Mouse (Mus musculus) forebrain, embryonic 11.5 days (tissue): ENCODE results near the gene Rcor2. TPM values are rescaled to one million over a fixed set of nuclear protein-coding genes. Genes with fewer than 3 reads are reported as not detected.

Experiments used
- ATAC-seq: fragments of 200-750 bp; cut with Nextera tagmentation; replicated peaks from 2 replicates; pipeline ENCODE4 v1.8.0; 2017; ENCODE audit warnings: moderate TSS enrichment; ENCODE audit not compliant: low FRiP score
- DNase-seq: peaks from one replicate; pipeline ENCODE4 v3.0.0-alpha.2; 2017; ENCODE audit warnings: low spot score
- H3K27ac ChIP-seq: fragments of 300-500 bp; sonication (generic); 2 replicates; pipeline ENCODE4 v1.5.1; 2014; ENCODE audit warnings: low read depth, low read length
- H3K27me3 ChIP-seq: fragments of 300-500 bp; sonication (generic); 2 replicates; pipeline ENCODE4 v1.6.1; 2014; ENCODE audit warnings: mild to moderate bottlenecking, low read length, mixed read lengths; ENCODE audit not compliant: control insufficient read depth, insufficient read depth
- H3K36me3 ChIP-seq: fragments of 300-500 bp; sonication (generic); 2 replicates; pipeline ENCODE4 v1.6.1; 2014; ENCODE audit warnings: mild to moderate bottlenecking, low read length, moderate library complexity, mixed read lengths; ENCODE audit not compliant: control insufficient read depth, insufficient read depth
- H3K4me1 ChIP-seq: fragments of 300-500 bp; sonication (generic); replicated peaks from 2 replicates; pipeline ENCODE4 v1.6.1; 2014; ENCODE audit warnings: low read length, mixed read lengths; ENCODE audit not compliant: control insufficient read depth, insufficient read depth
- H3K4me2 ChIP-seq: fragments of 300-500 bp; sonication (generic); 2 replicates; pipeline ENCODE4 v1.6.1; 2014; ENCODE audit warnings: low read depth, mild to moderate bottlenecking, low read length, moderate library complexity, mixed read lengths; ENCODE audit not compliant: severe bottlenecking
- H3K4me3 ChIP-seq: fragments of 300-500 bp; sonication (generic); 2 replicates; pipeline ENCODE4 v1.5.1; 2014; ENCODE audit warnings: low read depth, low read length
- H3K9ac ChIP-seq: fragments of 300-500 bp; sonication (generic); 2 replicates; pipeline ENCODE4 v1.6.1; 2014; ENCODE audit warnings: low read length
- H3K9me3 ChIP-seq: fragments of 300-500 bp; sonication (generic); 2 replicates; pipeline ENCODE4 v1.6.1; 2016; ENCODE audit warnings: low read length, mixed read lengths; ENCODE audit not compliant: control insufficient read depth
- WGBS: fragments of 180-500 bp; shearing (Covaris S2); extraction: QIAGEN DNeasy Blood & Tissue Kit; methylation state at CpG from one replicate; pipeline ENCODE4 v1.1.7; 2014; 5-methylcytosine and 5-hydroxymethylcytosine counted together
- polyA plus RNA-seq: library from polyadenylated mRNA; unstranded; fragments of >200 nt; fragmentation: Nextera tagmentation; extraction: Ambion mirVana; gene quantifications from 2 replicates; pipeline ENCODE4 v1.2.1, GENCODE M21; 2014

Gene Rcor2
- polyA plus RNA-seq, 1 experiment from 2014 or later: 62.8 TPM

GRCm38 (mm10) chr19:7234537-7235221, 32.4 kb upstream of the Rcor2 start:
- WGBS: 64% methylated on average over 8 of the region's 8 CpGs
- Histone ChIP-seq H3K36me3 (peaks cover 4% of the 10 kb centered on the region; the same call in 1 of the 2 replicates), H3K4me2 (no peak overlapping the region), H3K9me3 (no peaks in the 10 kb centered on the region), H3K9ac (no peak overlapping the region), H3K4me1 (0 out of 2 replicates have a peak, but pooled peaks cover 2% of the 10 kb centered on the region), H3K4me3 (no peak overlapping the region), H3K27ac (no peak overlapping the region), H3K27me3 (no peaks in the 10 kb centered on the region)
- peak; percentile 78; the same call in 1 of the 2 replicates for ATAC-seq
- peak; percentile 83 for DNase-seq

DNA sequence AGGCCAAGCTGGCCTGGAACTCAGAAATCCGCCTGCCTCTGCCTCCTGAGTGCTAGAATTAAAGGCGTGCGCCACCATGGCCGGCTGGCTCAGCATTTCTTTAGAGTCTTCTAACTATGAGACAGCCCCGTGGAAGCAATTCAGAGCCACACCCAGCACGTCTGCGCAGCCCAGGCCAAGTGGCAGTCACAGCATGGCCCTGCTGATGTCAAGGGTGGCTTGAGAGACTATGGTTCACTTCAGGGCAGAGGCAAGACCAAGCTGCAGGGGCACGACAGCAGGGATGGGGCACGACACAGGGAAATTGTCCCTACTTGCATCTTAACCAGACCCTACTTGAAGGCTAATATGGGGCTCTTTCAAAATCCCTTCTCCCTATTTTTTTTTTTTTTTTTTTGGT, 31.7 kb upstream of the Rcor2 start:
- H3K9ac ChIP-seq: no peak overlapping the region
- WGBS: 89% methylated on average over 9 of the region's 9 CpGs
- DNase-seq (no peak), ATAC-seq (no peak)
- no peaks in the 10 kb centered on the region for H3K27me3 ChIP-seq
- no peak overlapping the region for H3K4me2 ChIP-seq
- no peaks in the 10 kb centered on the region; the same call in 1 of the 2 replicates for H3K36me3 ChIP-seq
- no peaks in the 10 kb centered on the region for H3K9me3 ChIP-seq
- no peak overlapping the region for H3K4me3 ChIP-seq
- no peak overlapping the region for H3K27ac ChIP-seq
- peaks cover 6% of the 10 kb centered on the region; the same call in 1 of the 2 replicates for H3K4me1 ChIP-seq

- Histone ChIP-seq H3K4me3 (no peak overlapping the region), H3K36me3 (no peaks in the 10 kb centered on the region; the same call in 1 of the 2 replicates), H3K4me2 (no peak overlapping the region), H3K4me1 (peaks cover 6% of the 10 kb centered on the region; the same call in 1 of the 2 replicates), H3K27ac (no peak overlapping the region), H3K9me3 (no peaks in the 10 kb centered on the region), H3K27me3 (no peaks in the 10 kb centered on the region), H3K9ac (no peak overlapping the region)
- DNase-seq: no peak
- WGBS: 94% methylated on average over 2 of the region's 2 CpGs
- ATAC-seq: no peak
Observed at GRCm38 (mm10) chr19:7236011-7236410, 31.1 kb upstream of the Rcor2 start.

DNA sequence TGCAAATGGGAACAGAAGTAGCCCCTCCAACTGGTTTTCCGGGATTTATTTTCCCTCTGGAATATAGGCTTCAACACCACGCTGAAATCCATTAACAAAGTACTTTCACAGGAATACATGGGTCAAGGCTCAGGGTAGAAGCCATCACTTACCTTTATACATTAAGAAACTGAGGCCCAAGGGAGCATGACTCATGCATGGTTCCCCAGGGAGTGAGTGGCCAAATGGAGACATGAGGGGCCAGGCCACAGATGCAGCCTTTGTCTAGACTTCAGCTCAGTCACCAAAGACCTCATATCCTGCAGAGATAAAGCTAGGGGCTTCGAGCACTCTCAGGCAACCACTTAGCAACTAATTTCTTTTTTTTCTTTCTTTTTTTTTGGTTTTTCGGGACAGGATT, 30.4 kb upstream of the Rcor2 start:
- WGBS: 83% methylated on average over 4 of the region's 4 CpGs

DNA sequence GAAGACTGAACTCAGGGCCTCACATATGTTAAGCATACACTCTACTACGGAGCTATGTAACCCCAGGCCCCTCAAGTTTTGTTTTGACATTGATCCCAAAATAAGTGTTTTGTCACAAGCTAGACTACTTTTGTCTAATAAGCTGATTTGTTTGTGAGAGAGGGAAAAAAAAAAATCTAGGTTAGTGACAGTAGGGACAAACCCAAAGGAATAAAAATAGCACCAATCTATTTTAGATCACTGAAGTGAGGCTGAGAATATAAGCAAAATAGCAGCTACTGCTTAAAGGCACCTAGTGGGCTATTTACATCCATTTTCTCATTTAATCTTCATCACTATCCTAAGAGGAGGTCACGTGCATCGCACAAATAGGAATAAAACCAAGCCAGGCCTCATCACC, 27.6 kb upstream of the Rcor2 start:
- Histone ChIP-seq H3K27ac (no peak overlapping the region), H3K4me1 (peaks cover 6% of the 10 kb centered on the region; the same call in 1 of the 2 replicates), H3K4me3 (peak overlapping the region; percentile 72), H3K9ac (peak overlapping the region; percentile 87; the same call in 1 of the 2 replicates), H3K9me3 (no peaks in the 10 kb centered on the region), H3K4me2 (peak overlapping the region; percentile 63), H3K27me3 (no peaks in the 10 kb centered on the region), H3K36me3 (no peaks in the 10 kb centered on the region; the same call in 1 of the 2 replicates)
- 91% methylated on average over 3 of the region's 3 CpGs for WGBS
- DNase-seq (no peak), ATAC-seq (no peak)

More for the DNA sequence above, 30.4 kb upstream of the Rcor2 start:
- Histone ChIP-seq H3K4me2 (no peak overlapping the region), H3K4me1 (peaks cover 6% of the 10 kb centered on the region; the same call in 1 of the 2 replicates), H3K27me3 (no peaks in the 10 kb centered on the region), H3K9ac (no peak overlapping the region), H3K27ac (no peak overlapping the region), H3K36me3 (no peaks in the 10 kb centered on the region; the same call in 1 of the 2 replicates), H3K9me3 (no peaks in the 10 kb centered on the region), H3K4me3 (no peak overlapping the region)
- ATAC-seq: no peak
- DNase-seq: no peak

DNA sequence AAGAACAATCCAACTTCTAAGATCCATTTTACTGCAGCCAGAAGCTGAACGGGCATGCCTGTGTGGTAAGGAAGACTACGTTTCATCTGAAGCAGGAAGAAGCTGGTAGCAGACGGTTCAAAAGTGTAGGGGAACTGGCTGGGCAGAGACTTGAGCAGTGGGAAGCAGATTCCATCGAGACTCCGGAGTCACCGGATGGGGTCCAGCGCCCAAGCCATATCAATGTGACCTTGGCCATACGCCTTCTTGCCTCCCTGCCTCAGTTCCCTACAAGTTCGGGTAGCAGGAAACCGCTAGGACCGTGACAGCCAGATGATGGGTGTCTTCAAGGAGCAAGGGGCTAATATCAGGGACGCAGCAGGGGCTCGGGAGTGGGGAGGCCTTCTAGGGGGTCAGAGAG, 26.8 kb upstream of the Rcor2 start:
- H3K4me2 ChIP-seq: peak overlapping the region; percentile 63
- peak overlapping the region; percentile 87 for H3K9ac ChIP-seq
- no peaks in the 10 kb centered on the region; the same call in 1 of the 2 replicates for H3K36me3 ChIP-seq
- H3K9me3 ChIP-seq: no peaks in the 10 kb centered on the region
- ATAC-seq (no peak), DNase-seq (no peak)
- H3K27me3 ChIP-seq: no peaks in the 10 kb centered on the region
- H3K27ac ChIP-seq: peak overlapping the region; percentile 81
- peaks cover 6% of the 10 kb centered on the region; the same call in 1 of the 2 replicates for H3K4me1 ChIP-seq
- peak overlapping the region; percentile 72 for H3K4me3 ChIP-seq
- 3% methylated on average over 13 of the region's 13 CpGs for WGBS

DNA sequence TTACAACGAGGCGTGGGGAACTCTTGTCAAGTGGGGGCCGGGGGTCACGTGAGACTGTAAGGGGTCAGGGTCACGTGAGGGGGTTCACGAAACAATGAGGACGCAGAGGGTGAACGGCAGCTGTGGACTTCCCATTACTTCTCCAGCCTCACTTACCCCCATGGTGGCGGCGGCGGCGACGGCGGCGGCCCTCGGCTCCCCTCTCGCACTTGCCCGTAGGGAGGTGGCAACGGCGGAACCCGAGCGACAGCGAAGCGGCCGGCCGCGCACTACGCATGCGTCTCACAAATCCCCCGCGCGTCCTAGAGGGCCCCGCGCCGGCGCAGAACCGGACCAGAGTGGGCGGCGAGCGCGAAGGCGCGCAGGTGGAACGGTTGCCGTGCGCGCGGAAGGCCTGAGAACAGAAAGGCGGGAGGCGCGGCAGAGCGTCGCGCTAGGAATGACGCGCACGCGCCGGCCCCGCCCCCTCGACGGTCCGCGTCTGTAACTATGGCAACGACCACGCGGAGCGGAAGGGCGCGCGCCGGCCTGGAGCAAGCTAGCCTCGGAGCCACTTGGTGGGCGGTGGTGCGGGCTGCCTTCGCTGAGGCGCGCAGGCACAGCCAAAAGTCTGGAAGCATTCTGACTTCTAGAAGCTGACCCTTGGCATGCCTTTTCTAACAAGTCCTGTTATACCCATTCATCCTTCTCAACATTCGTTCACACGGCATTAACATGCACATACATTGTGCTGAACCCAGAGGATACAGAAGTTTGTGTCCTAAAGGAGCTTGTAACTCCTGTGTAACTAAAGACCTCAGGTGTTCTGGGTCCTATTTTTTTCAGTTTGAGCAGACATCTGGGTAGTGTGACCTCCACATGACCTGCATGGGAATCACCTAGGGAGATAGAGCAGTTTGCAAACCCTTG, 26.1 kb upstream of the Rcor2 start, which contains the start of gene Naa40:
TSS of gene Naa40 (minus strand) at position 402 of the 909 bp plus-strand sequence.
- Histone ChIP-seq H3K4me3 (peak within 1 kb of the TSS; percentile 72), H3K27me3 (no peaks in the 10 kb centered on the region), H3K36me3 (no peaks in the 10 kb centered on the region; the same call in 1 of the 2 replicates), H3K4me1 (peaks cover 6% of the 10 kb centered on the region; the same call in 1 of the 2 replicates), H3K4me2 (peak within 1 kb of the TSS; percentile 63), H3K27ac (peak within 1 kb of the TSS; percentile 81), H3K9me3 (no peaks in the 10 kb centered on the region), H3K9ac (peak within 1 kb of the TSS; percentile 87)
- ATAC-seq (peak; percentile 95), DNase-seq (peak; percentile 97)
- under 1% methylated on average over 79 of the region's 80 CpGs for WGBS

GRCm38 (mm10) chr19:7246021-7246420, 21.1 kb upstream of the Rcor2 start:
- Histone ChIP-seq H3K27ac (no peak overlapping the region), H3K36me3 (no peaks in the 10 kb centered on the region), H3K27me3 (no peaks in the 10 kb centered on the region), H3K9me3 (no peaks in the 10 kb centered on the region), H3K4me3 (no peak overlapping the region), H3K4me1 (no peaks in the 10 kb centered on the region), H3K4me2 (no peak overlapping the region), H3K9ac (no peak overlapping the region)
- WGBS: 85% methylated on average over 3 of the region's 3 CpGs
- no peak for DNase-seq
- no peak for ATAC-seq
